Mouse (Mus musculus) layer of hippocampus, postnatal 14 days (tissue): ENCODE measurements around the gene Nkg7. TPM values are rescaled to one million over a fixed set of nuclear protein-coding genes. Genes with fewer than 3 reads are reported as not detected.

ENCODE experiments used
- DNase-seq, 2 experiments: peaks; one replicate each; pipeline ENCODE4 v3.0.0; 2021 to 2022; ENCODE audit warnings: low spot score in 2 of 2, mixed read lengths in 1 of 2
- total RNA-seq, 2 experiments: library from RNA; stranded (reverse); gene quantifications; 2 replicates each; pipeline ENCODE4 v1.2.3; 2021

Nkg7 gene
- total RNA-seq, 2 experiments from 2014 or later: not detected

GRCm38 (mm10) chr7:43443917-43444293 lies 7.0 kb downstream of the Nkg7 start, which contains the start of the genes Etfb and Gm45233:
Etfb (plus strand) TSS chr7:43444083.
Gm45233 (plus strand) TSS chr7:43444128.
- peak; percentile 89 to 97 for DNase-seq

- DNase-seq: no peak
Measured at GRCm38 (mm10) chr7:43447801-43448200, 10.9 kb downstream of the Nkg7 start.

GRCm38 (mm10) chr7:43448246-43448645 lies 11.4 kb downstream of the Nkg7 start:
- no peak for DNase-seq

- no peak for DNase-seq
Measured at GRCm38 (mm10) chr7:43449811-43450210, 12.9 kb downstream of the Nkg7 start.

GRCm38 (mm10) chr7:43451726-43452125 lies 14.9 kb downstream of the Nkg7 start:
- no peak for DNase-seq

- no peak for DNase-seq
Measured at GRCm38 (mm10) chr7:43452609-43453008, 15.7 kb downstream of the Nkg7 start.

- DNase-seq: no peak
Measured at GRCm38 (mm10) chr7:43453599-43454355, 16.9 kb downstream of the Nkg7 start.

GRCm38 (mm10) chr7:43454371-43454770 lies 17.5 kb downstream of the Nkg7 start:
- DNase-seq: no peak

- DNase-seq: no peak
Measured at GRCm38 (mm10) chr7:43462851-43463250, 26.0 kb downstream of the Nkg7 start, which contains the start of gene Vsig10l. Vsig10l (plus strand) TSS chr7:43463151.

GRCm38 (mm10) chr7:43463976-43464375 lies 27.1 kb downstream of the Nkg7 start:
- no peak for DNase-seq

GRCm38 (mm10) chr7:43464864-43465343 lies 28.0 kb downstream of the Nkg7 start:
- DNase-seq: no peak

GRCm38 (mm10) chr7:43465344-43466098 lies 28.6 kb downstream of the Nkg7 start:
- peak; percentile 77 to 81 for DNase-seq

GRCm38 (mm10) chr7:43466099-43466694 lies 29.3 kb downstream of the Nkg7 start:
- DNase-seq: peak; percentile 67 to 74

- DNase-seq: no peak
Measured at GRCm38 (mm10) chr7:43470373-43470772, 33.5 kb downstream of the Nkg7 start.

GRCm38 (mm10) chr7:43475706-43476105 lies 38.8 kb downstream of the Nkg7 start:
- DNase-seq: no peak

GRCm38 (mm10) chr7:43476376-43476775 lies 39.5 kb downstream of the Nkg7 start:
- no peak for DNase-seq

- no peak for DNase-seq
Measured at GRCm38 (mm10) chr7:43481191-43481590, 44.3 kb downstream of the Nkg7 start.

- DNase-seq: no peak
Measured at GRCm38 (mm10) chr7:43482090-43482716, 45.3 kb downstream of the Nkg7 start.

GRCm38 (mm10) chr7:43483236-43483635 lies 46.4 kb downstream of the Nkg7 start:
- no peak for DNase-seq
